Mouse (Mus musculus) neural tube, embryonic 11.5 days (tissue): ENCODE measurements around the gene Dennd1b. TPM values are rescaled to one million over a fixed set of nuclear protein-coding genes. Genes with fewer than 3 reads are reported as not detected.
A peak's percentile ranks its signal among the peaks of the same experiment; 100 is the strongest.

Experiments used
- ATAC-seq: fragments of 200-750 bp; cut with Nextera tagmentation; 2 replicates; pipeline ENCODE4 v1.8.0; 2017; ENCODE audit warnings: moderate number of reproducible peaks, mild to moderate bottlenecking, moderate TSS enrichment, moderate library complexity; ENCODE audit not compliant: insufficient read depth, low FRiP score, low TSS enrichment
- DNase-seq: peaks from one replicate; pipeline ENCODE4 v3.0.0-alpha.2; 2015; ENCODE audit warnings: low spot score
- H3K27ac ChIP-seq: fragments of 300-500 bp; sonication (generic); 2 replicates; pipeline ENCODE4 v1.5.1; 2014; ENCODE audit warnings: low read depth, mild to moderate bottlenecking, low read length
- H3K27me3 ChIP-seq: fragments of 300-500 bp; sonication (generic); 2 replicates; pipeline ENCODE4 v1.6.1; 2014; ENCODE audit warnings: mild to moderate bottlenecking, low read length, mixed read lengths; ENCODE audit not compliant: control insufficient read depth, insufficient read depth
- H3K36me3 ChIP-seq: fragments of 300-500 bp; sonication (generic); 2 replicates; pipeline ENCODE4 v1.6.1; 2014; ENCODE audit warnings: mild to moderate bottlenecking, low read length, moderate library complexity, mixed read lengths; ENCODE audit not compliant: control insufficient read depth, insufficient read depth
- H3K4me1 ChIP-seq: fragments of 300-500 bp; sonication (generic); 2 replicates; pipeline ENCODE4 v1.6.1; 2014; ENCODE audit warnings: low read length, mixed read lengths; ENCODE audit not compliant: control insufficient read depth, insufficient read depth
- H3K4me2 ChIP-seq: fragments of 300-500 bp; sonication (generic); 2 replicates; pipeline ENCODE4 v1.6.1; 2014; ENCODE audit warnings: low read depth, mild to moderate bottlenecking, moderate library complexity
- H3K4me3 ChIP-seq: fragments of 300-500 bp; sonication (generic); 2 replicates; pipeline ENCODE4 v1.5.1; 2014; ENCODE audit warnings: low read depth, low read length
- H3K9ac ChIP-seq: fragments of 300-500 bp; sonication (generic); 2 replicates; pipeline ENCODE4 v1.6.1; 2014; ENCODE audit warnings: mild to moderate bottlenecking, low read length
- H3K9me3 ChIP-seq: fragments of 300-500 bp; sonication (generic); 2 replicates; pipeline ENCODE4 v1.6.1; 2016; ENCODE audit warnings: low read length; ENCODE audit not compliant: control insufficient read depth
- WGBS: fragments of 180-500 bp; shearing (Covaris S2); extraction: QIAGEN DNeasy Blood & Tissue Kit; methylation state at CpG from one replicate; pipeline ENCODE4 v1.1.7; 2014; 5-methylcytosine and 5-hydroxymethylcytosine counted together
- polyA plus RNA-seq: library from polyadenylated mRNA; unstranded; fragments of >200 nt; fragmentation: Nextera tagmentation; extraction: Ambion mirVana; gene quantifications from 2 replicates; pipeline ENCODE4 v1.2.1, GENCODE M21; 2014

Gene Dennd1b
- polyA plus RNA-seq, 1 experiment from 2014 or later: 10.6 TPM

GRCm38 (mm10) chr1:139015118-139015788 lies 52.0 kb downstream of the Dennd1b start:
- Histone ChIP-seq H3K4me2 (no peak overlapping the region), H3K4me3 (no peak overlapping the region), H3K9ac (no peak overlapping the region), H3K4me1 (no peaks in the 10 kb centered on the region), H3K9me3 (no peaks in the 10 kb centered on the region), H3K27me3 (no peaks in the 10 kb centered on the region), H3K27ac (no peak overlapping the region), H3K36me3 (no peaks in the 10 kb centered on the region)
- DNase-seq (no peak), ATAC-seq (no peak)
- WGBS: 75% methylated on average over 5 of the region's 5 CpGs

DNA sequence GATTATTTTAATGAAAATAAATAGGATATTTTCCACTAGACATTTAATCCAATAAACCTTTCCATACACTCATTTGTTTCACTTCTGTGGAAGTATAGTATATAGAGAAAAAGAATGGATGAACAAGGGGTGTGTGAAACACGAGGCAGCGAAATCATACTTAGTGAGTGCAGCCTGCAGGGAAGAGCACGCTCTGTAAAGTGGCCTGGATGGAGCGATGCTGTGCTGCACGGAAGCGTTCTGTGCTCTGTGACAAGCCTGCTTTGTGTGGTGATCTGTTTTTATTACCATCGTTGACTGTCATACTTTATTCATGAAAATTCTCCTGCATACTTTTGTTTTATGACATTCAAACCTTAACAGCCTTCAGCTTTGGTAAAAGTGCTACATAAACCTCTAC lies 58.1 kb downstream of the Dennd1b start:
- DNase-seq (no peak), ATAC-seq (no peak)
- no peak overlapping the region for H3K9ac ChIP-seq
- WGBS: 62% methylated on average over 7 of the region's 7 CpGs
- H3K27ac ChIP-seq: no peak overlapping the region
- H3K4me2 ChIP-seq: no peak overlapping the region
- H3K4me1 ChIP-seq: no peaks in the 10 kb centered on the region; the same call in 1 of the 2 replicates
- H3K9me3 ChIP-seq: no peaks in the 10 kb centered on the region
- no peaks in the 10 kb centered on the region for H3K36me3 ChIP-seq
- H3K4me3 ChIP-seq: no peak overlapping the region
- H3K27me3 ChIP-seq: no peaks in the 10 kb centered on the region

DNA sequence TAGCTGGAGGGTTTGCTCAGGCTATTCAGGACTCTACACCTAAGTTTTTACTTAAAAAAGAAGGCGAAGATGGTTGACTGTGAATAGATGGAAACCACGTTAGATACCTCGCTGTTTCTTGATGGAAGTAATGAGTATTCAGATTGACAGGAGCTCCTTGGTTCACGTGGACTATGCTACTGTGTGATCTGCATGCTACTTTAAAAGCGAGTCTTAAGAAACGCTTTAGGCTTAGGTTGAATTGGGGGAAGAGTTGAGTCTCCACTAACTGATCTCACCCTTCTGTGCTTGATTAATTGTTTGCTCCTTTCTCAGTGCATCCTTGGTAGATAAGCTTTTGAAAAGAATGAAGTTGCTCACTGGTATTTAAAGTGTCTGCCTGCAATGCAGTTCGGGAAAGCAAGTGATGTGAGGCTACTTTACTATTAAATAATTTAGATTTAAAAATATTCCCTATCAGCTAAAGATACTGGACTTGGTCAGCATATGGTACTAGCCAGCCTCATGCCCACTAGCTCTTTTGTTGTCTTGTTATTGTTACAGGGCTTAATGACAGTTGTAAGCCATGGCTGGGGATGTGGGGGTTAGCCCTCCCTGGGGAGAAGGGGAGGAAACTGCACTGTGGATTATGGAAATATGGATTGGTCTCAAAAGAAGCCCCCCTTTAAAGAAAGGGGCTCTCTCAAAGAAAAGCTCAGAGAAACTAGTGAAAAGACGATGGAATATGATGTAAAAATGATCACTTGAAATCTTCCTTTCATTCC lies 62.8 kb downstream of the Dennd1b start:
- Histone ChIP-seq H3K9me3 (no peaks in the 10 kb centered on the region), H3K27me3 (no peaks in the 10 kb centered on the region), H3K4me3 (no peak overlapping the region), H3K36me3 (no peaks in the 10 kb centered on the region), H3K9ac (no peak overlapping the region), H3K27ac (no peak overlapping the region), H3K4me2 (no peak overlapping the region), H3K4me1 (no peaks in the 10 kb centered on the region; the same call in 1 of the 2 replicates)
- no peak for ATAC-seq
- no peak for DNase-seq
- 78% methylated on average over 8 of the region's 8 CpGs for WGBS

DNA sequence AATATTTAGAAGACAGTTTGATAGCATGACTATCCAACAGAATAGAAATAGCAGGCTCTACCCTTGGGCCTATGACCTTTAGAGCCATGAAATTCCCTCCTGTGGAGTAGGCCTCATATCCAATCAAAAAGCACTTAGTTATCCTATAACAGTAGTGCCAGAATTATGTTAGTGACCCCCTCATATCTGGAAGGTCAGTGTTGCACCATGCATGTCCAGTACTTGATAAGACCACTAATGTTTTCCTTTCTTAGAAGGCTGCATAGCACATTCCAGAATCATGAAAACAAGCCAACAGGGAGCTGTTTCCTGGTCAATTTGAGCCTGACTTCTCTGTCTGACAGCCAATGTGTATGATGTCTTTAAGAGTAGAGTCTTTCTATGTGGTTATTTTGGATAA lies 66.3 kb downstream of the Dennd1b start:
- no peaks in the 10 kb centered on the region; the same call in 1 of the 2 replicates for H3K4me1 ChIP-seq
- H3K27ac ChIP-seq: no peak overlapping the region
- no peak overlapping the region for H3K4me2 ChIP-seq
- H3K36me3 ChIP-seq: no peaks in the 10 kb centered on the region
- no peaks in the 10 kb centered on the region for H3K9me3 ChIP-seq
- no peaks in the 10 kb centered on the region for H3K27me3 ChIP-seq
- ATAC-seq: no peak
- no peak for DNase-seq
- H3K9ac ChIP-seq: no peak overlapping the region
- H3K4me3 ChIP-seq: no peak overlapping the region

GRCm38 (mm10) chr1:139032411-139032810 lies 69.2 kb downstream of the Dennd1b start:
- Histone ChIP-seq H3K27ac (no peak overlapping the region), H3K36me3 (no peaks in the 10 kb centered on the region), H3K4me1 (no peaks in the 10 kb centered on the region), H3K4me2 (no peak overlapping the region), H3K4me3 (no peak overlapping the region), H3K9ac (no peak overlapping the region), H3K27me3 (no peaks in the 10 kb centered on the region), H3K9me3 (no peaks in the 10 kb centered on the region)
- WGBS: 92% methylated on average over 1 of the region's 1 CpGs
- no peak for ATAC-seq
- no peak for DNase-seq

DNA sequence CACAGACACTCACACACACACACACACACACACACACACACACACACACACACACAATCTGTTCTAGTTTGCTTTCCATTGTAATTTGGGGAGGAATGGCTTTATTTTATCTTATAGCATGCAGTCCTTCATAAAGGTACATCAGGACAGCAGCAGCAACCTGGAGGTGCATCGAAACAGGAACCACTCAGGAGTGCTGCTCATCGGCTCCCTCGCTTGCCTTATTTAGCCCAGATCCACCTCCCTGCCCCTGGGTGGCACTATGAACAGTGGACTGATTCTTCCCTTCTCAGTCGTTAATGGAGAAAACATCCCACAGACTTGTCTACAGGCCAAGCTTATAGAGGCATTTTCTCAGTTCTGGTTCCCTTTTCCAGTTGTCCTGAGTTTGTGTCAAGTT lies 71.9 kb downstream of the Dennd1b start:
- DNase-seq (no peak), ATAC-seq (no peak)
- Histone ChIP-seq H3K27ac (no peak overlapping the region), H3K4me1 (no peaks in the 10 kb centered on the region), H3K36me3 (no peaks in the 10 kb centered on the region), H3K9ac (no peak overlapping the region), H3K9me3 (no peaks in the 10 kb centered on the region), H3K4me2 (no peak overlapping the region), H3K27me3 (no peaks in the 10 kb centered on the region), H3K4me3 (no peak overlapping the region)
- 67% methylated on average over 4 of the region's 4 CpGs for WGBS

GRCm38 (mm10) chr1:139036302-139036701 lies 73.1 kb downstream of the Dennd1b start:
- no peak for ATAC-seq
- no peak for DNase-seq
- Histone ChIP-seq H3K27ac (0 out of 2 replicates have a peak overlapping the region, but pooled peaks have one; percentile 14), H3K36me3 (no peaks in the 10 kb centered on the region), H3K9me3 (no peaks in the 10 kb centered on the region), H3K4me3 (no peak overlapping the region), H3K9ac (no peak overlapping the region), H3K4me2 (no peak overlapping the region), H3K27me3 (no peaks in the 10 kb centered on the region), H3K4me1 (no peaks in the 10 kb centered on the region)
- WGBS: 91% methylated on average over 1 of the region's 1 CpGs

GRCm38 (mm10) chr1:139036768-139037507 lies 73.7 kb downstream of the Dennd1b start:
- H3K27ac ChIP-seq: no peak overlapping the region
- no peaks in the 10 kb centered on the region for H3K27me3 ChIP-seq
- no peak overlapping the region for H3K4me2 ChIP-seq
- no peaks in the 10 kb centered on the region for H3K9me3 ChIP-seq
- no peaks in the 10 kb centered on the region for H3K36me3 ChIP-seq
- no peak for ATAC-seq
- no peak for DNase-seq
- no peaks in the 10 kb centered on the region for H3K4me1 ChIP-seq
- 73% methylated on average over 7 of the region's 7 CpGs for WGBS
- no peak overlapping the region for H3K4me3 ChIP-seq
- H3K9ac ChIP-seq: no peak overlapping the region
